Mouse (Mus musculus): ENCODE data around the gene Popdc2.

The Popdc2 gene

DNA sequence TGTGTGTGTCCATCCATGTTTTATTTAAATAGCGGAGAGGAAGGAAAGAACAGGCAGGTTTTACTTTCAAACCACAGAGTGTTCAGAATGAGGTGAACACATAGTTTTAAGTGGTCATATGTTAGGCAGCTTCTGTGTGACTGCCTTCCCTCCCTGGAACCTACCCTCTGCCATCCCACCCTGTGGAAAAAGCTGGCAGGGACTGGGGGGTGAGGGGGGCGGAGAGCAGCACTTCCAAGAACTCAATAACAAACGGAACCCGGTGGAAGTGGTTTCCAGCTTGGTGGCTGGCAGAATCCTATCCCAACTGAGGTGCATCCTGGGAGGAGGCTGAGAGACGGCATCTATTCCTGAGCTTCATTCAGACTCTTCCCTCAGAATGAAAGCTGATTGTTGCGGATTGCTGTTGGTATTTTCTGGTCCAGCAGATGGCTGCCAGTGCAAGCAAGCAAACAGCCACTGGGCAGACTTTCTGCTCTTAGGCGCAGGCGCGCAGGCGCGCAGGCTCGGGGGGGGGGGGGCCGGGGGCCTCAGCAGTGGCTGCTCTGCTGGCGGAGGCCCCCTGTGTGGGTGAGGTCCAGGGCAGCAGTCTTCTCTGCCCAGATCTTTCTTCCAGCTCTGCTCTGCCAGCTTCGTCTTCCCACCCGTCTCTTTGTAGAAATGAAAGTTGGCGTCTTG lies 14.3 kb downstream of the Popdc2 start:
- DNase-seq (ENCODE audit: low spot score) = peak; percentile 28

DNA sequence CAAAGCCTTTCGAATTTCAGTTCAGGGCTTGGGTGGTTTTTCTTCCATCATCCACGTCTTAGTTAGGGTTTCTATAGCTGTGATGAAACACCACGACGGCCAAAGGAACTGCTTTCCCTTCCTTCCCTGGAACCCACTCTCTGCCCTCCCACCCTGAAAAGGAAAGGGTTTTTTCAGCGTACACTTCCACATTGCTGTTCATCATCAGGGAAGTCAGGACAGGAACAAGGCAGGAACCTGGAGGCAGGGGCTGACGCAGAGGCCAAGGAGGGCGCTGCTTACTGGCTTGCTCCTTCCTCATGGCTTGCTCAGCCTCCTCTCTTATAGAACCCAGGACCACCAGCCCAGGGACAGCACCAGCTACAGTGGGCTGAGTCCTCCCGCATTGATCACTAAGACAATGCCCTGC lies 14.8 kb downstream of the Popdc2 start:
- peak; percentile 11 for DNase-seq (ENCODE audit: low spot score)

DNA sequence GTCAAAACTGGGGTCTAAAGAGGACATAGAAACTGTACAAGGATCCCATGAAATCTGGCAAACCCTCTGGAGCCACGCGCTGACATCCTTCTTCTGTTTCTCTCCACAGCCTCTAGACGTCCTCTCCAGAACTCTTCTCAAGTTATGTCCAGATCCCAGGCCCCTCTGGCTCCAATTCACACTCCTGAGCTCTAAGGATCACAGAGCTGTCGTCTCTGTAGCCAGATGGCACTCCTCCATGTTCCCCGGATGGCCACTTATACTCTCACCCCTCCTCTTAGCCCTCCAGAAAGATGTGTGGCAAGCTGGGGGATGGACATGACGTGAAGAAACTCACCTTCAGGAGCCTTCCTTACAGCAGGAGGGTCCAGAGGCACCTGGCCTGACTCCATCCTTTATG lies 15.5 kb downstream of the Popdc2 start:
- DNase-seq (ENCODE audit: low spot score) = no peak

DNA sequence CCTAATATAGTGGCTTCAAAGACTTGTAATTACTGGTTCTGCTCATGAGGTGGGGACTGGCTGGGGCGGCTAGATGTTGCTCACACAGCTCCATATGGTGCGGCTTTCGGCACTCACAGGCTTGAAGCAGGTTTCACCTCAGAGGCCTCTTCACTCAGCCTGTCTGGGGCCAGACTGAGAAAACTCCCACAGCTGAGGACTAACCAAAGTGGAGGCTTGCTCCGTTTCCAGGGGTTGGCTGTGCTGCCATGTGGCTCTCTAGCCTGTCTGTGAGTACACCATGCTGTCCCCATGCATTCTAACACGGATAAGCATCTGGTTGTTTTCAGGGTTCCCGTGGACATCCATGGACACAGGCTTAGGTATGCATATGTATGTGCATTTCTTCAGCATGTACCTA lies 16.6 kb downstream of the Popdc2 start:
- DNase-seq (ENCODE audit: low spot score) = no peak

- no peak for DNase-seq (ENCODE audit: low spot score)
Observed at GRCm38 (mm10) chr16:38379088-38379487, 17.1 kb downstream of the Popdc2 start.

- no peak for DNase-seq (ENCODE audit: low spot score)
Observed at GRCm38 (mm10) chr16:38379493-38379892, 17.5 kb downstream of the Popdc2 start.

DNA sequence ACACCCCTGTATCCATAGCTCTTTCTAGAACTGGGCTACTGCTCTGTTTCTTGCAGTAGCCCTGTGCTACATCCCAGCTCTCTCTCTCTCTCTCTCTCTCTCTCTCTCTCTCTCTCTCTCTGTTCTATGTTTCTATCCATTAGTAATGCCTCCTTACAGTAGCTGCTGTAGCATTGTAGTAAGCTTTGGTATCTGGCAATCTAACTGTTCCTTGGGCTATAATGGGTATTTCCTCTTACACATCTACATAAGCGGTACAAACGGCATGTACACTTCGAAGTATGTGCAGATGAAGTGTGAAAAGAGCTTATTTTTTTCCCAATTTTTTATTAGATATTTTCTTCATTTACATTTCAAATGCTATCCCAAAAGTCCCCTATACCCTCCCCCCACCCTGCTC lies 17.9 kb downstream of the Popdc2 start:
- no peak for DNase-seq (ENCODE audit: low spot score)

DNA sequence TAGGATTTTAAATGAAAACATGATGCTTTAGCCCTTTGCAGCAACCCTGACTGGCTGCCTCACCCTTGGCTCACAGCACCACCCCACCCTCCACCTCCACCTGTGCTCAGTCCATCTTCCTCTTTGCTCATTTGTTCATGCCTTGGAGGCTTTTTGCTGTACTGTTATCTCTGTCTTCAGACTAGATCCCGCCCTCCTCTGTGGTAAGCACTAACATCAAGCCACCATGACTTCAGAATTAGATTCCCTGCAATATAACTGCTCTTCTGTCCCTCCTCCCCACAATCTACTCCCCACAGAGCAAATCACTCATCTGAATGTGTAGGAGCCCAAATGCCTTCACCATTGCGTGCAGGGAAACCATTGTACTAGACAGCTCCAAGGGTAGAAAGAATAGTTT lies 21.7 kb downstream of the Popdc2 start:
- DNase-seq (ENCODE audit: low spot score) = no peak

- DNase-seq (ENCODE audit: low spot score) = no peak
Observed at GRCm38 (mm10) chr16:38385184-38385634, 23.2 kb downstream of the Popdc2 start.

DNA sequence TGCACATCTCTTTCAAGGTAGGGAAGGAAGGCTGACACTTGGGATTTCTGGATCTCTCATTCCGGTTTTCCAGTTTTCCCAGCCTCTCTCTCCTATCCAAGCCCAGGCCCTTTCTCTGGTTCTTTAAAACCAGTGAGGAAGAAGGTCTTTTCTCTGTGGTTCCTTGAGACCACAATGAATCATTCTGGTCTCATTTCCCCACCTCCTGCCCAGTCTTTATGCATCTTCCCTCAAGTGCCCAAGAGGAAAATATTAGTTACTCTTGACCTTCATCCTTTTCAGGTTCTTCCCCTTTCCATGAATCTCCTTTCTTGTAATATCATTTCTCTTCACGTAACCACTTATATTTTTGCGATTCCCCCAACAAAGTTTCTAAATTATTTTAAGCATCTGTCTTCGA lies 23.7 kb downstream of the Popdc2 start:
- DNase-seq (ENCODE audit: low spot score) = no peak

GRCm38 (mm10) chr16:38387389-38387788 lies 25.4 kb downstream of the Popdc2 start:
- no peak for DNase-seq (ENCODE audit: low spot score)

DNA sequence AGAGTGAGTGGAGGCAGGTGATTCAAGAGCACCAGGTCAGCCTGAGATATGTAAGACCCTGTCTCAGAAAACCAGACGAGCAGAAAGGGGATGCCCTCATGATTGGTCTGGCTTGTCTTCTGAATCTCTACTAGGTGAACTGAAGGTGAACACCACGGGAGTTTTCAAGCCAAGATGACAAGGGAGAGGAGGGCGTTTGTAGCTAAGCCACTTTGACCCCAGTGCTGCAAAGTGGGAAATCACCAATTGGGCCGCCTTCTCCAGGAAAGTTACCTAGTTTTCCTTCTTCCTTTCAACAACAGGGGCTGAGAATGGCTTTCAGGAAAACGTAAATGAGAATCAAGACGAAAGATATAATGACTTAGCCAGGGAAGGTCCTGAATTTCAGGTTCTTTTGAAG lies 26.7 kb downstream of the Popdc2 start:
- DNase-seq (ENCODE audit: low spot score) = no peak

GRCm38 (mm10) chr16:38389284-38389893 lies 27.4 kb downstream of the Popdc2 start:
- no peak for DNase-seq (ENCODE audit: low spot score)

- DNase-seq (ENCODE audit: low spot score) = no peak
Observed at GRCm38 (mm10) chr16:38390322-38390721, 28.3 kb downstream of the Popdc2 start.

DNA sequence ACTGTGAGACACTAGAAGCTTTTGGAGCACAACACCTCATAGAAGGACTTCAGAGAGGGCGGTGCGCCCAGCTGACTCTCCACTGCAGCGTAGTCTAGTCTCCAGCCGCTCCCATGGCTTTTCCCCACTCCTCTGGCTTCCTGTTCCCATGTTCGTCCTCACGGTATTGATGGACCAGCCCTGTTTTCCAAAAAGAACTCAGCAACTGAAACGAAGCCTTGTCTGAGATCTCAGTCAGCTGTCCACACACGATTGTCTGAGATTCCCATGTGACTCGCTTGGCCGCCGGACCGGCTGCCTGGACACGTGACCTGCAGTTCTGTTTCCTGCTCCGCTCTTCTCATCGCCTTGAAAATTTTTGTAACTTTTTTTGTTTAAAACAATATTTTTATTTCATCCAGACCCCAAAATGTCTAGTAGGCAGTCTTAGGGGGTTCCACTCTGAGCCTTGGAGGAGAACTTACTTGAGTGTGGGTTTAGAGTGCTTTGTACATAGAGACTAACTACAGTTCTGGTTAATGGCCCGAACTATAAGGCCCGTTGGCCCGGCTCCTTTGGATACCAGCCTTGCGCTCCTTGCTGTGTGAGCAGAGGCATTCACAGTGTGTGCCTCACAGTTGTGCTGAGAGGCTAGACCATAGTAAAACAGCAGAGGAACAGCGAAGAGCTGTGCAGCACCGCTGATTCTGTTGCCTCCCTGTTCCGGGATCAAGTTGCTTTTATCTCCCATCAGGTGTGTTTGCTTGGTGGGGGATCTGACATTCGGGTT lies 30.3 kb downstream of the Popdc2 start:
- DNase-seq (ENCODE audit: low spot score) = peak; percentile 40

- DNase-seq (ENCODE audit: low spot score) = no peak
Observed at GRCm38 (mm10) chr16:38394191-38394618, 32.2 kb downstream of the Popdc2 start.

DNA sequence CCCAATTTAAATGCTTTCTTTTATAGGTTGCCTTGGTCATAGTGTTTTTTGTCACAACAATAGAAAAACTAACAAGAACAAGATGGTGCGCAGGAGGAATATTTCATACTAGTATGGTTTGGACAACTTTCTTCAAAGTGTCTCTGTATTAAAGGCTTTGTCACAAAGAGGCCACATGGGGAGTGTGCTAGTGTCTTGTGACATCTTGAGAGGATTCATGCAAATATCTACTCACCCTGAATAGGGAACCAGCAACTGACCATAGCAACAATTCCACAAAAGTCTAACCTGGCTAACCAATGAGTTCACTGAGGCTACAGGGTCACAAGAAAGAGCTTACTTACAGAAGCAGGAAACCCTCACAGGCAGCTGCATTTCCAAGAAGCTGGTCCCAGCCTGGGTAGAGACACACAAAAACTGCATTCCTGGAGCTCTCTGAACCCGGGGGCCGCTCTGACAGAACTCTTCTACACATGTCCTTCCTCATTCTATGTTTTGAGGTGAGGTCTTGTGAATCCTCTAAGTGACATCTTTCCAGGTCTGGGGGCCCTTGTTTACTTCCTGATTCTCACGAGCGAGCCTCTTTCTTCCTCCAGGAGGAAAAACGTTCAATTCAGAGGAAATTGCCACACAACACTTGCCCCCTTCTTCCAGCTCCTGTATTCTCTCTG lies 33.2 kb downstream of the Popdc2 start:
- DNase-seq (ENCODE audit: low spot score) = no peak

DNA sequence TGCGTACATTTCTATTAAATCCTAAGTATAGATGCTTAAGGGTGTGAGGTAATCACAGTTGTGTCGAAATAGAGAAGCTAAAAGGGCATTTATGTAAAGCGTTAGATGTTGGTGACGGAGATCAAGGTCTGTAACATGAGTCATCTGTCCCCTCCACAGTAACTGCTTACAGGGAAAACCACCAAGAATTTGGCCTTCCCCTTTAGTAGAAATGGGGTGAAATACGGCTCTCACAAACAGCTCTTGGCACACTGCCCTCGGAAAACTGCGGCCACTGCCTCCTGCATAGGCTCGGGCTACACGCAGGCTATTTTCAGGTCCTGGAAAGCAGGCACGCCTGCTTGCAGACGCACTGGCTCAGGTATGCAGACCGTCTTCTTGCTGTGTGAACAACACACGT lies 34.1 kb downstream of the Popdc2 start:
- DNase-seq (ENCODE audit: low spot score) = peak; percentile 71

DNA sequence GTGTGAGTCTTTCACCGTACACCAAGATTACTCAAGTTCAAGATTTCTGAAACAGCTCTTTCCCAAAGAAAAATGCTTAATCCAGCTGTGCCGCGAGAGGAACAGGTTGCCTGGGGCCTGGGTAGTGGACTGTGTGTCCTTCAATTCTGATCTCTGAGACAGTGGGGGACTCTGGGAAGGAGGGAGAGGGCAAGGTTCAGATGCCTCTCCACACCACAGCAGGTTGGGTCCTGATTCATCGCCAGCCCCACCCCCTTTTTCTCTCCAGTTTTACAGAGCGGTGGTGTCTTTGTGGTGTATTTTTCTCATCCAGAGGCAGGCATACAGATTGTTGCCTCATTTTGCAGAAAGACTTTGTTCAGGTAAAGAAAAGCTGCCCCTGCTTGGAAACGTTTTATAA lies 36.3 kb downstream of the Popdc2 start:
- no peak for DNase-seq (ENCODE audit: low spot score)

DNA sequence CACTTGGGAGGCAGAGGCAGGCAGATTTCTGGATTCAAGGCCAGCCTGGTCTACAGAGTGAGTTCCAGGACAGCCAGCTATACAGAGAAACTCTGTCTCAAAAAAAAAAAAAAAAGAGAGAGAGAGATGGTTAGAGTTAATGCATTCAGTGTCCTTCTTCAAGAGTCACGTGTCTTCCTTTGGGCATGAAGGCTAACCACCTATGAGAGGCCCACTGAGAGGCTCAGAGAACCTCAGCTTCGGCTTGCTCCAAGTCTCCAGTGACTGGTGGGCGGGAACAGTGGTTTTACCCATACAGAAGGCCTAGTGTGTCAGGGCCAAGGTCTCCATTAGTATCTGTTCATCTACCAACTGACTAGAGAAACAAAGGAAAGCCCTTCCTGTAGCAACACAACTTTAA lies 37.1 kb downstream of the Popdc2 start:
- no peak for DNase-seq (ENCODE audit: low spot score)

DNA sequence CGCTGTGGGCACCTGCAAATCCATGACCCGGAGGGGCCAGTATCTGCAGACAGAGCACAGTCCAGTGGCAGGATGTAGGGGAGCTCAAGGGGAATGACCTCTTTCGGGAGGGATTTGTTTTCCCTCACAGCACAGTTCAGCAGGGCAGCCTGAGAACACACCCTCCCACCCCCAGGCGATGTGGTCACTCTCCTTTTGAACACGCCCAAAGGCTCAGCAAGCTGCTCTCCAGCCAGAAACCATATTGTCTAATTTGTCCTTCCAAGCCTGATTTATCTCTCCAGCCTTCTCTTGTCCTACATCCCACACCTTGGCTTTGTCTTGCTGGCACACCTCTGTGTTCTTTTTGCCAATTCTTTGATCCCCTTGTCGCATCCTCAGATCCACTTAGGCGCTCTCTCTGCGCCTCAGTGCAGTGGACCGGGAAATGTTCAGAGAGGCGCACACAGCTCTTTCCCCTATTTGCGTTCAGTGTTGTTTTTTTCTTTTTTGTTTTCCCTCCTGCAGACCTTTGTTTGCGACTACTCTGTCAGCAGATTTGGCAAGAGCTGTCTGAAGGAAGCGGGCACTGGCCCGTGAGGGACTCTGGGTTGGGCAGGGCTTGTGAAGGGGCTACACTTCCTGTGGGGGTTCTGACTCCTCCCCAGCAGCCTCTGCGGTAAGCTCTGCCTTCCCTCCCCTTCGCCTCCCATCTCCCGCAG lies 37.7 kb downstream of the Popdc2 start:
- peak; percentile 62 for DNase-seq (ENCODE audit: low spot score)

Measured in lung, postnatal 25 days (tissue).